14 mouse cellular contexts compared by ENCODE assay signal in genomic region chr6:55161311-55161761, GRCm38 (mm10). TPM values are rescaled to one million over a fixed set of nuclear protein-coding genes. Genes with fewer than 3 reads are reported as not detected.
DNase-seq lines count a peak whose midpoint lies in the region; ATAC-seq lines count a peak whose summit lies in the region.
"Had no signal": no experiment of that assay in that cellular context is flagged by ENCODE, and none has a peak within 500 bp of the region (broad histone marks: within the 10 kb centered on the region; RNA-seq: fewer than 3 reads in every experiment).

No protein-coding gene starts in this region.

- peak; percentile 53 for DNase-seq in left cerebral cortex, adult 11 months (ENCODE audit: low spot score)
- no peak for DNase-seq in left cerebral cortex, postnatal 4 days
- DNase-seq in layer of hippocampus, adult 8-10 months (ENCODE audit: low spot score in 2 of 2) = peak; percentile 74 to 77
- DNase-seq in left cerebral cortex, adult 9 months (ENCODE audit: low spot score in 2 of 2) = peak; percentile 57 to 81
- DNase-seq in right cerebral cortex, postnatal 36 days (ENCODE audit: low spot score in 2 of 2) = peak; percentile 62 to 78
- DNase-seq in adrenal gland, adult (ENCODE audit: inconsistent age in 2 of 2, low spot score in 1 of 2) = no peak
- no peak for DNase-seq in spleen, postnatal 36 days (ENCODE audit: low spot score in 2 of 2)
- DNase-seq: adrenal gland, postnatal 25 days; cerebellum, postnatal 14 days; lung, adult 2 months had no signal

- intact Hi-C loops in left cerebral cortex, postnatal 4 days (cut with DNase I) = loop anchor here (10.0 kb wide), 3 partner anchors 87 to 567 kb away; partner anchors contain the start of genes Fkbp14 and Plekha8

- no peak for ATAC-seq in megakaryocyte-erythroid progenitor cell, adult 5-6 weeks (replicated peaks; ENCODE audit: low FRiP score, low TSS enrichment, poor library complexity, severe bottlenecking)
- ATAC-seq: hindbrain, postnatal 0 days; midbrain, embryonic 16.5 days had no signal

RNA-seq across cellular contexts. Expression of gene Inmt, which starts 13.5 kb away (rescaled TPM):
- total RNA-seq in left cerebral cortex, postnatal 4 days (2021) = not detected
- total RNA-seq in layer of hippocampus, adult 8-10 months (2022) = 1 to 10 TPM; 1.2 to 6.0 (median 3.1) TPM
- total RNA-seq in megakaryocyte-erythroid progenitor cell, adult 5-6 weeks (2014; fragmentation: Nextera tagmentation) = not detected in 2 replicates
- not detected in 2 replicates for total RNA-seq in megakaryocyte-erythroid progenitor cell, adult 5-6 weeks (2017)
- total RNA-seq: megakaryocyte progenitor cell, adult 5-6 weeks had no signal

RNA-seq across cellular contexts. Expression of gene Crhr2, which starts 28.5 kb away (rescaled TPM):
- total RNA-seq in left cerebral cortex, postnatal 4 days (2021) = 1 to 10 TPM; 1.3 to 1.7 TPM
- 1 to 10 TPM; 4.0 to 5.9 (median 5.3) TPM for total RNA-seq in layer of hippocampus, adult 8-10 months (2022)
- not detected in 2 replicates for total RNA-seq in megakaryocyte-erythroid progenitor cell, adult 5-6 weeks (2014; fragmentation: Nextera tagmentation)
- total RNA-seq in megakaryocyte-erythroid progenitor cell, adult 5-6 weeks (2017) = not detected in 2 replicates
- total RNA-seq: adrenal gland, postnatal 25 days; megakaryocyte progenitor cell, adult 5-6 weeks had no signal

RNA-seq across cellular contexts. Expression of gene Mindy4, which starts 41.8 kb away (rescaled TPM):
- 10 to 100 TPM; 13.4 to 14.6 TPM for total RNA-seq in left cerebral cortex, postnatal 4 days (2021)
- 10 to 100 TPM; 11.9 to 13.8 (median 12.8) TPM for total RNA-seq in layer of hippocampus, adult 8-10 months (2022)
- total RNA-seq in megakaryocyte-erythroid progenitor cell, adult 5-6 weeks (2014; fragmentation: Nextera tagmentation) = 2.1 and 5.5 TPM in 2 replicates
- total RNA-seq in megakaryocyte-erythroid progenitor cell, adult 5-6 weeks (2017) = 4.9 and 10.6 TPM in 2 replicates

Comparison
In these comparisons a context has a peak if more than half of its experiments do, and no peak if none do; other contexts are left out.
1. DNase-seq: peak in left cerebral cortex, adult 11 months (single experiment), layer of hippocampus, adult 8-10 months (2 of 2), left cerebral cortex, adult 9 months (2 of 2) and right cerebral cortex, postnatal 36 days (2 of 2); none in left cerebral cortex, postnatal 4 days (single experiment), adrenal gland, adult (0 of 2) and spleen, postnatal 36 days (0 of 2).